In genomic region chr13:54227916-54228483, GRCm38 (mm10) we compare ENCODE assay signal across 10 mouse cellular contexts. TPM values are rescaled to one million over a fixed set of nuclear protein-coding genes. Genes with fewer than 3 reads are reported as not detected.
DNase-seq lines count a peak whose midpoint lies in the region; ATAC-seq lines count a peak whose summit lies in the region.
"Had no signal": no experiment of that assay in that cellular context is flagged by ENCODE, and none has a peak within 500 bp of the region (broad histone marks: within the 10 kb centered on the region; RNA-seq: fewer than 3 reads in every experiment).

No protein-coding gene starts in this region.

- ATAC-seq in hindbrain, embryonic 12.5 days (ENCODE audit: low FRiP score) = no peak
- no peak for ATAC-seq in heart, embryonic 12.5 days (ENCODE audit: insufficient number of reproducible peaks, low FRiP score)

- no peaks in the 10 kb centered on the region for H3K9me3 ChIP-seq in hindbrain, embryonic 10.5 days
- H3K9me3 ChIP-seq in hindbrain, embryonic 12.5 days (replicated peaks) = no peaks in the 10 kb centered on the region
- H3K9me3 ChIP-seq in heart, embryonic 12.5 days (replicated peaks) = no peaks in the 10 kb centered on the region
- H3K9me3 ChIP-seq: limb, embryonic 12.5 days had no signal

- H3K27me3 ChIP-seq in hindbrain, embryonic 10.5 days (ENCODE audit: insufficient read depth, poor library complexity, severe bottlenecking) = no peaks in the 10 kb centered on the region
- 0 out of 2 replicates have a peak, but pooled peaks cover 8% of the 10 kb centered on the region for H3K27me3 ChIP-seq in hindbrain, embryonic 12.5 days
- peaks cover 23% of the 10 kb centered on the region for H3K27me3 ChIP-seq in heart, embryonic 12.5 days (replicated peaks)
- no peaks in the 10 kb centered on the region for H3K27me3 ChIP-seq in splenic B cell, adult 2 months (ENCODE audit: control insufficient read depth, insufficient read depth, low read length, poor library complexity, severe bottlenecking)

- H3K4me2 ChIP-seq in hindbrain, embryonic 12.5 days (replicated peaks) = no peak overlapping the region
- H3K4me2 ChIP-seq in heart, embryonic 12.5 days = 0 out of 2 replicates have a peak overlapping the region, but pooled peaks have one; percentile 27
- H3K4me2 ChIP-seq: limb, embryonic 12.5 days had no signal

- 25% methylated on average over 13 of the region's 13 CpGs for WGBS in hindbrain, embryonic 10.5 days
- WGBS in hindbrain, embryonic 12.5 days = 24% methylated on average over 13 of the region's 13 CpGs
- WGBS in heart, embryonic 12.5 days = 18% methylated on average over 13 of the region's 13 CpGs

- no peak overlapping the region for H3K4me3 ChIP-seq in hindbrain, embryonic 10.5 days
- H3K4me3 ChIP-seq in hindbrain, embryonic 12.5 days = no peak overlapping the region
- no peak overlapping the region for H3K4me3 ChIP-seq in heart, embryonic 12.5 days
- H3K4me3 ChIP-seq: limb, embryonic 12.5 days had no signal

- H3K9ac ChIP-seq in hindbrain, embryonic 12.5 days = no peak overlapping the region
- no peak overlapping the region for H3K9ac ChIP-seq in heart, embryonic 12.5 days
- H3K9ac ChIP-seq: limb, embryonic 12.5 days had no signal

- H3K36me3 ChIP-seq in hindbrain, embryonic 10.5 days = no peaks in the 10 kb centered on the region
- no peaks in the 10 kb centered on the region for H3K36me3 ChIP-seq in hindbrain, embryonic 12.5 days
- no peaks in the 10 kb centered on the region for H3K36me3 ChIP-seq in heart, embryonic 12.5 days
- H3K36me3 ChIP-seq in splenic B cell, adult 2 months (ENCODE audit: control insufficient read depth, insufficient read depth, low read length, poor library complexity, severe bottlenecking) = no peaks in the 10 kb centered on the region
- H3K36me3 ChIP-seq: G1E; limb, embryonic 12.5 days had no signal

- H3K4me1 ChIP-seq in hindbrain, embryonic 10.5 days (replicated peaks) = peaks cover 11% of the 10 kb centered on the region
- peaks cover 4% of the 10 kb centered on the region; the same call in 1 of the 2 replicates for H3K4me1 ChIP-seq in hindbrain, embryonic 12.5 days
- no peaks in the 10 kb centered on the region for H3K4me1 ChIP-seq in heart, embryonic 12.5 days (replicated peaks)
- H3K4me1 ChIP-seq: limb, embryonic 12.5 days had no signal

- H3K27ac ChIP-seq in hindbrain, embryonic 10.5 days = no peak overlapping the region
- H3K27ac ChIP-seq in hindbrain, embryonic 12.5 days = no peak overlapping the region
- H3K27ac ChIP-seq in heart, embryonic 12.5 days (ENCODE audit: poor library complexity, severe bottlenecking) = no peak overlapping the region
- H3K27ac ChIP-seq: limb, embryonic 12.5 days had no signal

- DNase-seq in hindbrain, embryonic 10.5 days (ENCODE audit: low spot score) = peak; percentile 51
- DNase-seq in adrenal gland, adult 2 months = peak; percentile 28
- peak; percentile 37 for DNase-seq in embryo, embryonic 11.5 days (ENCODE audit: low read depth, low spot score)
- DNase-seq in layer of hippocampus, adult 18-20 months (ENCODE audit: low spot score in 2 of 2) = peak; percentile 24 to 84
- DNase-seq in lung, postnatal 14 days = peak; percentile 62
- peak; percentile 65 for DNase-seq in splenic B cell, adult 2 months (ENCODE audit: low read depth, low spot score)

RNA-seq across cellular contexts. Expression of gene Hrh2, which starts 36.1 kb away (rescaled TPM):
- polyA plus RNA-seq in hindbrain, embryonic 10.5 days (2016; fragmentation: Nextera tagmentation; extraction: Ambion mirVana) = 0.07 and 0.09 TPM in 2 replicates
- 0.12 and 0.22 TPM in 2 replicates for polyA plus RNA-seq in hindbrain, embryonic 12.5 days (2016; fragmentation: Nextera tagmentation; extraction: Ambion mirVana)
- total RNA-seq in adrenal gland, adult 2 months (2021) = under 1 TPM; 0.17 to 0.35 TPM
- polyA plus RNA-seq in adrenal gland, adult 2 months (2012; rRNA removed) = 0.35 and 0.64 TPM in 2 replicates
- not detected in 2 replicates for polyA plus RNA-seq in heart, embryonic 12.5 days (2016; fragmentation: Nextera tagmentation; extraction: Ambion mirVana)
- total RNA-seq in layer of hippocampus, adult 18-20 months (2021) = 1 to 10 TPM; 6.9 to 7.8 TPM
- polyA plus RNA-seq: G1E; limb, embryonic 12.5 days had no signal
